Mouse (Mus musculus) inflammation-experienced regulatory T-cells (primary cell): ENCODE measurements around the gene Elavl4. TPM values are rescaled to one million over a fixed set of nuclear protein-coding genes. Genes with fewer than 3 reads are reported as not detected.

ENCODE experiments used
- polyA plus RNA-seq, 2 experiments: library from polyadenylated mRNA; unstranded; fragments of 100-300 nt; shearing (Covaris generic); gene quantifications; one replicate each; pipeline ENCODE4 v1.2.1; 2017

Elavl4 gene
- 1 to 10 TPM in 1 of 2 experiments, under 1 TPM in 1; 0.19 to 2.7 TPM for polyA plus RNA-seq

GRCm38 (mm10) chr4:110351178-110352000 lies at the start of gene Elavl4:
Gene Elavl4 (minus strand): TSS chr4:110351909.

GRCm38 (mm10) chr4:110397618-110398045 lies 45.9 kb upstream of the Elavl4 start, which contains the start of gene Agbl4:
Gene Agbl4 (plus strand): TSS chr4:110397661.

Other genes starting within 250 kb of the Elavl4 start
- gene Agbl4, start 45.8 kb upstream of the Elavl4 start, polyA plus RNA-seq, result under 1 TPM in 1 of 2 experiments, not detected in 1; 0.39 TPM